Mouse (Mus musculus) brain, embryonic 14.5 days (tissue): ENCODE measurements around the gene E130218I03Rik.

Experiments
- CTCF ChIP-seq: fragments of 200-500 bp; IDR thresholded peaks from 2 replicates; pipeline ENCODE4 v1.5.1; 2012; ENCODE audit warnings: inconsistent platforms, mild to moderate bottlenecking, moderate library complexity, borderline replicate concordance; ENCODE audit not compliant: insufficient read depth, insufficient read length; ENCODE audit errors: extremely low read depth
- POLR2A ChIP-seq: fragments of 200-500 bp; IDR thresholded peaks from 2 replicates; pipeline ENCODE4 v1.6.1; 2012; ENCODE audit warnings: mild to moderate bottlenecking, inconsistent platforms, borderline replicate concordance; ENCODE audit not compliant: poor library complexity, insufficient read depth, insufficient read length, severe bottlenecking; ENCODE audit errors: extremely low read depth

DNA sequence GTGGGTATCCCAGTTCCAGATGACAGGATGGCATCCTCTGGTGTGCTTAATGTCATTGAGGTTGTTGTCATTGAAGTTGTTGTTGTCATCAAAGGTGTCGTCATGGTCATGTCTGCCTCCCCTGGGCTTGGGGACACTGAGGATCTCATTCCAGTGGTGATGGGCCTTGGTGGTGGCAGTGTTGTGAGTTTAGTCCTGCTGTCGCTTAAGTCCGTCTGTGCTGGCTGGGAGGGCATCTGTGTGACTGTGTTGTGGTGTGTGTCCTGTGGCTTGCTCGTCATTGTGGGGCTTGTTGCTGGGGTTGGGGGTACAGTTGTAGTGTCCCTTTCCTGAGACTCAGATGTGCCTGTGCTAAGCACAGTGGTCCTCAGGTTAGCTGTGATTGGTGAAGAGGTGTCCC is 40.6 kb upstream of the E130218I03Rik start, which contains the start of gene Gm7534:
- TF ChIP-seq POLR2A (no peak), CTCF (no peak)
